Mouse (Mus musculus): ENCODE measurements around the gene Cstf1.

GRCm38 (mm10) chr2:172416218-172416617, 45.7 kb downstream of the Cstf1 start:
- no peak for TF ChIP-seq POLR2A (IDR thresholded peaks at IDR 0.05; ENCODE audit: borderline replicate concordance, low read depth, low read length)
- no peak for TF ChIP-seq CTCF (IDR thresholded peaks at IDR 0.05; ENCODE audit: low read depth, low read length)

All from bone marrow macrophage, adult 2 months (primary cell).